Mouse (Mus musculus) lung, adult 2 months (tissue): Measurements from ENCODE around the gene Itgb4.

Experiments
- CTCF ChIP-seq: fragments of 200-500 bp; IDR thresholded peaks from 2 replicates; pipeline ENCODE4 v1.5.1; 2011; ENCODE audit warnings: mild to moderate bottlenecking, low read length, control low read depth; ENCODE audit not compliant: insufficient read depth
- POLR2A ChIP-seq: fragments of 200-500 bp; IDR thresholded peaks from 2 replicates; pipeline ENCODE4 v1.6.1; 2011; ENCODE audit warnings: low read depth, mild to moderate bottlenecking, control low read depth, low read length, borderline replicate concordance; ENCODE audit errors: extremely low read depth

DNA sequence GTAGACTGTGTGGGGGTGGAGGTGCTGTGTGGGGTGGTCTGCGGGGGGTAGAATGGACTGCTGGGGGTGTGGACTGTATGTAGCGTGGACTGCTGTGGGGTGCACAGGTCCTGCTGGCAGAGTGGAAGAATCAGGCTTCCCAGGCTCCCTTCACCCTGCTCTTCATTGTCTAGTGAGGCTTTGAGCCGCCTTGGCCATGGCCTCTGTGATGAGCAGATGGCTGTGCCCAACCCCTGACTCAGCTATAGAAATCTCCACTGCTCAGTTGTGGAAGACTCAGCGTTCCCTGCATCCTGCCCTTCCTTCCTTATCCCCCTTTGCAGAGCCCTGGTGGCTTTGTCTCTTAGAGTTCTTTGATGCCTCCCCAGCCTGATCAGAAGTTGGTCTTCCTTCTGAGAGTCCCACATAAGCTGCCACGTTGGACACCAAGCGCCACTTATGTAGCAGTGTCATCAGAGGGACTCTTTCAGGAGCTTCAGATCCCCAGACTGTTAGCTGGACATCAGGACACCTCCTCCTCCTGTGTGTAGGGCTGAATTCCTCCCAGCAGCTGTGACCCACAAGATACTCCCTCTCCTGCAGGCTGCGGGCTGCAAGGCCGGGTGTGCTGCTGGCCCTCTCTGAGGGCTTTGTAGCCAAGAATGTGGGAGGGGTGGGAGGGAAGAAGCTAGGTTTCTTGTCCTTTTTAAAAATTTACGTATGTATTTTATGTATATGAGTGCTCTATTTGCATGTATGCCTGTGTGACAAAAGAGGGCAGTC, 11.7 kb upstream of the Itgb4 start:
- TF ChIP-seq CTCF: no peak
- no peak for TF ChIP-seq POLR2A
